Mouse (Mus musculus) MEL (cell line): ENCODE results near the gene Upk1b. TPM values are rescaled to one million over a fixed set of nuclear protein-coding genes. Genes with fewer than 3 reads are reported as not detected.

Experiments
- DNase-seq: peaks from one replicate; pipeline ENCODE4 v3.0.0; 2011; ENCODE audit warnings: low read depth, low spot score
- H3K27ac ChIP-seq: 2 replicates; pipeline ENCODE4 v1.5.1; 2012; ENCODE audit warnings: low read depth, mild to moderate bottlenecking, control low read depth, low read length, moderate library complexity; ENCODE audit not compliant: control insufficient read depth
- H3K27me3 ChIP-seq, 2 experiments: fragments of 150-350 bp in 1 of 2; sonication (generic) in 1 of 2; 2 replicates each; pipeline ENCODE4 v1.6.1; 2012; ENCODE audit warnings: low read length in 2 of 2, mild to moderate bottlenecking in 2 of 2, improper control_type of control experiment in 1 of 2, moderate library complexity in 1 of 2; ENCODE audit not compliant: insufficient read depth in 2 of 2, control insufficient read depth in 1 of 2
- H3K36me3 ChIP-seq, 2 experiments: 2 replicates each; pipeline ENCODE4 v1.6.1; 2012 to 2014; ENCODE audit warnings: low read length in 2 of 2, improper control_type of control experiment in 1 of 2, inconsistent platforms in 1 of 2, mild to moderate bottlenecking in 1 of 2; ENCODE audit not compliant: insufficient read depth in 2 of 2, control insufficient read depth in 1 of 2
- H3K4me1 ChIP-seq, 2 experiments: fragments of 150-350 bp in 1 of 2; sonication (generic) in 1 of 2; 2 replicates each; pipeline ENCODE4 v1.6.1; 2012; ENCODE audit warnings: low read length in 2 of 2, improper control_type of control experiment in 1 of 2, mild to moderate bottlenecking in 1 of 2; ENCODE audit not compliant: insufficient read depth in 2 of 2, control insufficient read depth in 1 of 2
- H3K4me3 ChIP-seq, 2 experiments: fragments of 150-350 bp in 1 of 2; sonication (generic) in 1 of 2; 2 replicates each; pipeline ENCODE4 v1.5.1; 2012; ENCODE audit warnings: low read depth in 2 of 2, low read length in 2 of 2, mild to moderate bottlenecking in 2 of 2, moderate library complexity in 2 of 2, control low read depth in 1 of 2, improper control_type of control experiment in 1 of 2; ENCODE audit not compliant: control insufficient read depth in 1 of 2, insufficient read depth in 1 of 2
- H3K79me2 ChIP-seq: 2 replicates; pipeline ENCODE4 v1.6.1; 2012; ENCODE audit warnings: mild to moderate bottlenecking, low read length, moderate library complexity; ENCODE audit not compliant: control insufficient read depth, poor library complexity, insufficient read depth
- H3K9ac ChIP-seq: 2 replicates; pipeline ENCODE4 v1.6.1; 2012; ENCODE audit warnings: low read depth, mild to moderate bottlenecking, control low read depth, low read length, moderate library complexity; ENCODE audit not compliant: control insufficient read depth, poor library complexity, severe bottlenecking
- H3K9me3 ChIP-seq: fragments of 150-350 bp; sonication (generic); replicated peaks from 2 replicates; pipeline ENCODE4 v1.6.1; 2012; ENCODE audit warnings: mild to moderate bottlenecking, low read length, improper control_type of control experiment, moderate library complexity; ENCODE audit not compliant: insufficient read depth
- BHLHE40 ChIP-seq: IDR thresholded peaks from 2 replicates; pipeline ENCODE4 v1.6.1; 2012; ENCODE audit warnings: low read depth, mild to moderate bottlenecking, inconsistent platforms, low read length, improper control_type of control experiment, borderline replicate concordance
- CHD2 ChIP-seq: IDR thresholded peaks from 2 replicates; pipeline ENCODE4 v1.6.1; 2011; ENCODE audit warnings: low read length, improper control_type of control experiment
- E2F4 ChIP-seq: IDR thresholded peaks from 2 replicates; pipeline ENCODE4 v1.6.1; 2011; ENCODE audit warnings: low read depth, low read length, improper control_type of control experiment, borderline replicate concordance
- ELF1 ChIP-seq: IDR thresholded peaks from 2 replicates; pipeline ENCODE4 v1.6.1; 2014; ENCODE audit warnings: low read depth, mild to moderate bottlenecking, inconsistent platforms, low read length, improper control_type of control experiment, moderate library complexity
- HCFC1 ChIP-seq: IDR thresholded peaks from 2 replicates; pipeline ENCODE4 v1.6.1; 2012; ENCODE audit warnings: low read depth, mild to moderate bottlenecking, inconsistent platforms, low read length, improper control_type of control experiment, moderate library complexity
- JUND ChIP-seq: IDR thresholded peaks from 2 replicates; pipeline ENCODE4 v1.6.1; 2011; ENCODE audit warnings: low read depth, mild to moderate bottlenecking, improper control_type of control experiment, low read length
- KAT2A ChIP-seq: conservative IDR thresholded peaks from 2 replicates; pipeline ENCODE4 v1.6.1; 2012; ENCODE audit warnings: low read depth, low read length, improper control_type of control experiment, inconsistent platforms
- MAFK ChIP-seq: IDR thresholded peaks from 2 replicates; pipeline ENCODE4 v1.6.1; 2011; ENCODE audit warnings: low read depth, mild to moderate bottlenecking, low read length, improper control_type of control experiment, borderline replicate concordance
- MAX ChIP-seq: IDR thresholded peaks from 2 replicates; pipeline ENCODE4 v1.6.1; 2011; ENCODE audit warnings: low read length, improper control_type of control experiment
- MEF2A ChIP-seq: IDR thresholded peaks from 2 replicates; pipeline ENCODE4 v1.6.1; 2014; ENCODE audit warnings: low read depth, mild to moderate bottlenecking, inconsistent platforms, low read length, improper control_type of control experiment; ENCODE audit not compliant: poor library complexity, insufficient replicate concordance, severe bottlenecking; ENCODE audit errors: extremely low read depth
- MXI1 ChIP-seq: IDR thresholded peaks from 2 replicates; pipeline ENCODE4 v1.6.1; 2011; ENCODE audit warnings: mild to moderate bottlenecking, low read depth, low read length, improper control_type of control experiment
- MYB ChIP-seq: IDR thresholded peaks from 2 replicates; pipeline ENCODE4 v1.6.1; 2011; ENCODE audit warnings: mild to moderate bottlenecking, low read depth, low read length, improper control_type of control experiment
- NRF1 ChIP-seq: IDR thresholded peaks from 2 replicates; pipeline ENCODE4 v1.6.1; 2014; ENCODE audit warnings: low read depth, mild to moderate bottlenecking, inconsistent platforms, low read length, improper control_type of control experiment, moderate library complexity; ENCODE audit not compliant: poor library complexity, insufficient read depth, severe bottlenecking
- POLR2A ChIP-seq, 2 experiments: IDR thresholded peaks; 2 replicates each; pipeline ENCODE4 v1.6.1; 2011 to 2012; ENCODE audit warnings: low read length in 2 of 2, mild to moderate bottlenecking in 2 of 2, control low read depth in 1 of 2, improper control_type of control experiment in 1 of 2, low read depth in 1 of 2, moderate library complexity in 1 of 2; ENCODE audit not compliant: control insufficient read depth in 1 of 2, insufficient read depth in 1 of 2, poor library complexity in 1 of 2
- POLR2AphosphoS5 ChIP-seq: IDR thresholded peaks from 2 replicates; pipeline ENCODE4 v1.6.1; 2012; ENCODE audit warnings: low read depth, borderline replicate concordance, mild to moderate bottlenecking, inconsistent platforms, low read length, moderate library complexity, mixed read lengths
- SIN3A ChIP-seq: IDR thresholded peaks from 2 replicates; pipeline ENCODE4 v1.6.1; 2012; ENCODE audit warnings: low read length, improper control_type of control experiment, inconsistent platforms
- SMC3 ChIP-seq: IDR thresholded peaks from 2 replicates; pipeline ENCODE4 v1.6.1; 2011; ENCODE audit warnings: low read depth, low read length, improper control_type of control experiment
- TAL1 ChIP-seq: IDR thresholded peaks from 2 replicates; pipeline ENCODE4 v1.6.1; 2012; ENCODE audit warnings: mild to moderate bottlenecking, inconsistent platforms, low read length, moderate library complexity, mixed read lengths
- TBP ChIP-seq: IDR thresholded peaks from 2 replicates; pipeline ENCODE4 v1.8.0; 2011; ENCODE audit warnings: low read depth, low read length, improper control_type of control experiment
- TCF12 ChIP-seq: IDR thresholded peaks from 2 replicates; pipeline ENCODE4 v1.6.1; 2014; ENCODE audit warnings: low read depth, mild to moderate bottlenecking, inconsistent platforms, low read length, improper control_type of control experiment, moderate library complexity
- ZC3H11A ChIP-seq: IDR thresholded peaks from 2 replicates; pipeline ENCODE4 v1.6.1; 2012; ENCODE audit warnings: low read depth, mild to moderate bottlenecking, inconsistent platforms, low read length, improper control_type of control experiment
- ZKSCAN1 ChIP-seq: IDR thresholded peaks from 2 replicates; pipeline ENCODE4 v1.6.1; 2012; ENCODE audit warnings: low read depth, mild to moderate bottlenecking, inconsistent platforms, low read length, improper control_type of control experiment, moderate library complexity
- polyA plus RNA-seq, 2 experiments: library from polyadenylated mRNA; stranded (reverse) in 1 of 2; unstranded in 1 of 2; fragments of >175 nt in 1 of 2; fragments of >200 nt in 1 of 2; gene quantifications; 2 replicates each; pipeline versions ENCODE4 v1.2.1 to v1.2.4; 2012; ENCODE audit warnings: low replicate concordance in 2 of 2, low read depth in 1 of 2; ENCODE audit not compliant: insufficient read length in 2 of 2, insufficient read depth in 1 of 2, missing spikeins in 1 of 2
- total RNA-seq: library from RNA; depleted of rRNA; stranded (reverse); fragments of 300-350 nt; gene quantifications from 2 replicates; pipeline ENCODE4 v1.2.3, GENCODE M21; 2012

The Upk1b gene
- total and polyA plus RNA-seq, 3 experiments = not detected

GRCm38 (mm10) chr16:38798957-38799450 is 1.1 kb downstream of the Upk1b start:
- Histone ChIP-seq H3K9me3 (no peaks in the 10 kb centered on the region), H3K9ac (no peak overlapping the region), H3K27me3 (no peaks in the 10 kb centered on the region), H3K36me3 (no peaks in the 10 kb centered on the region), H3K4me3 (no peak overlapping the region), H3K4me1 (no peaks in the 10 kb centered on the region), H3K79me2 (no peaks in the 10 kb centered on the region), H3K27ac (no peak overlapping the region)
- no peak for DNase-seq
- no peak for TF ChIP-seq SIN3A
- no peak for TF ChIP-seq TCF12
- no peak for TF ChIP-seq NRF1
- no peak for TF ChIP-seq TBP
- TF ChIP-seq HCFC1 = no peak
- TF ChIP-seq MYB = no peak
- no peak for TF ChIP-seq JUND
- no peak for TF ChIP-seq KAT2A

- Histone ChIP-seq H3K36me3 (no peaks in the 10 kb centered on the region), H3K4me1 (no peaks in the 10 kb centered on the region), H3K27me3 (no peaks in the 10 kb centered on the region), H3K79me2 (no peaks in the 10 kb centered on the region), H3K9ac (no peak overlapping the region)
- TF ChIP-seq ZKSCAN1 (no peak), E2F4 (no peak), TBP (no peak)
- TF ChIP-seq, all 39 proteins: peak for 0
- Histone ChIP-seq H3K9me3 (no peaks in the 10 kb centered on the region), H3K27ac (no peak overlapping the region), H3K4me3 (no peak overlapping the region)
- DNase-seq = no peak
These were observed 7.0 kb downstream of the Upk1b start for GRCm38 (mm10) chr16:38793120-38793519.

- TF ChIP-seq TAL1 (no peak), MAFK (no peak), MEF2A (no peak), POLR2AphosphoS5 (no peak), BHLHE40 (no peak), ZC3H11A (no peak), JUND (no peak), POLR2A (IDR thresholded peaks at IDR 0.05; ENCODE audit: control insufficient read depth in 1 of 2, insufficient read depth in 1 of 2, low read depth in 1 of 2, low read length in 2 of 2, poor library complexity in 1 of 2) (no peak), ZKSCAN1 (no peak), TBP (no peak), SIN3A (no peak), CHD2 (no peak), MAX (no peak), SMC3 (no peak), ELF1 (no peak), MXI1 (no peak), E2F4 (no peak)
- DNase-seq = no peak
- Histone ChIP-seq H3K27ac (no peak overlapping the region), H3K9me3 (no peaks in the 10 kb centered on the region), H3K36me3 (no peaks in the 10 kb centered on the region), H3K9ac (no peak overlapping the region), H3K4me1 (no peaks in the 10 kb centered on the region), H3K4me3 (no peak overlapping the region), H3K79me2 (no peaks in the 10 kb centered on the region), H3K27me3 (no peaks in the 10 kb centered on the region)
These were observed 10.2 kb downstream of the Upk1b start for GRCm38 (mm10) chr16:38789966-38790365.
